Mouse (Mus musculus) G1E (cell line): Measurements from ENCODE around the gene Nod1.

Experiments
- CTCF ChIP-seq: IDR thresholded peaks from 2 replicates; pipeline ENCODE4 v1.5.1; 2012; ENCODE audit warnings: low read depth, low read length, inconsistent platforms, mixed read lengths
- GATA1 ChIP-seq: IDR thresholded peaks from 2 replicates; pipeline ENCODE4 v1.6.1; 2012; ENCODE audit warnings: borderline replicate concordance, low read length, inconsistent platforms, mixed read lengths
- GATA2 ChIP-seq: IDR thresholded peaks from 2 replicates; pipeline ENCODE4 v1.6.1; 2012; ENCODE audit warnings: low read depth, low read length, inconsistent platforms, borderline replicate concordance
- POLR2AphosphoS5 ChIP-seq: IDR thresholded peaks from 2 replicates; pipeline ENCODE4 v1.6.1; 2012; ENCODE audit warnings: low read depth, low read length, inconsistent platforms; ENCODE audit not compliant: insufficient replicate concordance
- TAL1 ChIP-seq: conservative IDR thresholded peaks from 2 replicates; pipeline ENCODE4 v1.6.1; 2012; ENCODE audit warnings: low read depth, low read length, inconsistent platforms, mixed read lengths

DNA sequence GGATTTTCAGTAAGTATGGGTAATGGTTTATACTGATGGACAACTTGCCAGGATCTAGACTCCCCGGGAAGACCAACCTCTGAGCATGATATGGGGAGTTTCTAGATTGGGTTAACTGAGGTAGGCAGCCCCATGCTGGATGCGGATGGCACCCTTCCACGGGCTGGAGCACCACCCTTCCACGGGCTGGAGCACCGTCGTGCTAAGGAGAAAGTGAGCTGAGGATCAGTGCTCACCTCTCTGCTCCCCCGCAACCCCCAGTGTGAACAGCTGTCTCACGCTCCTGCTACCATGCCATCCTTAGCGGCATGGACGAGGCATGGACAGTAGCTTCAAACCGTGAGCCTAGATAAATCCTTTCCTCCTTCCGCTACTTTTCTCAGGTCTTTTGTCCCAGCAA lies 39.9 kb downstream of the Nod1 start:
- TF ChIP-seq CTCF: no peak
- TF ChIP-seq TAL1: no peak
- no peak for TF ChIP-seq GATA1
- TF ChIP-seq POLR2AphosphoS5: no peak
- no peak for TF ChIP-seq GATA2
